Mouse (Mus musculus) forebrain, embryonic 12.5 days (tissue): ENCODE data around the gene Gdap1l1. TPM values are rescaled to one million over a fixed set of nuclear protein-coding genes. Genes with fewer than 3 reads are reported as not detected.
A peak's percentile ranks its signal among the peaks of the same experiment; 100 is the strongest.

Experiments
- ATAC-seq: fragments of 200-750 bp; cut with Nextera tagmentation; 2 replicates; pipeline ENCODE4 v1.8.0; 2017; ENCODE audit warnings: moderate TSS enrichment; ENCODE audit not compliant: low FRiP score
- H3K27ac ChIP-seq: fragments of 300-500 bp; sonication (generic); 2 replicates; pipeline ENCODE4 v1.5.1; 2016; ENCODE audit warnings: mild to moderate bottlenecking
- H3K27me3 ChIP-seq: fragments of 300-500 bp; sonication (generic); 2 replicates; pipeline ENCODE4 v1.6.1; 2016; ENCODE audit warnings: mild to moderate bottlenecking
- H3K36me3 ChIP-seq: fragments of 300-500 bp; sonication (generic); replicated peaks from 2 replicates; pipeline ENCODE4 v1.6.1; 2016; ENCODE audit warnings: mild to moderate bottlenecking
- H3K4me1 ChIP-seq: fragments of 300-500 bp; sonication (generic); 2 replicates; pipeline ENCODE4 v1.6.1; 2016
- H3K4me2 ChIP-seq: fragments of 300-500 bp; sonication (generic); 2 replicates; pipeline ENCODE4 v1.6.1; 2016; ENCODE audit warnings: mild to moderate bottlenecking, moderate library complexity
- H3K4me3 ChIP-seq: fragments of 300-500 bp; sonication (generic); replicated peaks from 2 replicates; pipeline ENCODE4 v1.5.1; 2016; ENCODE audit warnings: mild to moderate bottlenecking
- H3K9ac ChIP-seq: fragments of 300-500 bp; sonication (generic); 2 replicates; pipeline ENCODE4 v1.6.1; 2016; ENCODE audit warnings: mild to moderate bottlenecking
- H3K9me3 ChIP-seq: fragments of 300-500 bp; sonication (generic); 2 replicates; pipeline ENCODE4 v1.6.1; 2016
- WGBS: fragments of 180-500 bp; shearing (Covaris S2); methylation state at CpG from one replicate; pipeline ENCODE4 v1.1.7; 2016; 5-methylcytosine and 5-hydroxymethylcytosine counted together
- polyA plus RNA-seq: library from polyadenylated mRNA; unstranded; fragments of >200 nt; fragmentation: Nextera tagmentation; extraction: Ambion mirVana; gene quantifications from 2 replicates; pipeline ENCODE4 v1.2.1, GENCODE M21; 2016

The Gdap1l1 gene
- polyA plus RNA-seq, 1 experiment from 2014 or later = 54.7 TPM

- Histone ChIP-seq H3K9ac (no peak overlapping the region), H3K27me3 (no peaks in the 10 kb centered on the region), H3K27ac (no peak overlapping the region), H3K9me3 (no peaks in the 10 kb centered on the region), H3K4me2 (no peak overlapping the region), H3K4me1 (no peaks in the 10 kb centered on the region), H3K4me3 (no peak overlapping the region), H3K36me3 (no peaks in the 10 kb centered on the region)
- ATAC-seq = no peak
- WGBS = 90% methylated on average over 9 of the region's 9 CpGs
These were observed 7.0 kb upstream of the Gdap1l1 start for GRCm38 (mm10) chr2:163431289-163431688.

DNA sequence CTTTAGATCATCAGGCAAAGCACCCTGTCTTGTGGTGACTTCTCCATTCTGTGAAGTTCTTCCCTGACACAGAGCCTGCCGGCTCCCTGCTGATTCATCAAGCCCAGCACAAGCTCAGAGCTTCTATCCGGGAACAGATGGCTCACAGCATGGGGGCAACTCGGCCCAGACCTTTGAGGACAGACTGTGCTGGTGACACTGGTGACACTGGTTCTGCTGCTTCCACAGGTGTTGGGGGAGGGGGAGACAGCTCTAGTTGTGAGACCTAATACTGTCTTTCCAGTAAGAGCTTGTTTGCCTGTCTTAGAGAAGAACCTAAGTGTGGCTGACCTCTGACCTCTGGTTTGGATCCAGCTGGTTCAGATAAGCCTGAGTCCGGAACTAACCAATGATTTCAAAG lies 4.3 kb upstream of the Gdap1l1 start:
- Histone ChIP-seq H3K27me3 (0 out of 2 replicates have a peak, but pooled peaks cover 8% of the 10 kb centered on the region), H3K9me3 (no peaks in the 10 kb centered on the region), H3K4me2 (no peak overlapping the region), H3K4me1 (peaks cover 14% of the 10 kb centered on the region; the same call in 1 of the 2 replicates), H3K36me3 (no peaks in the 10 kb centered on the region), H3K9ac (no peak overlapping the region), H3K27ac (no peak overlapping the region), H3K4me3 (no peak overlapping the region)
- WGBS = 31% methylated on average over 4 of the region's 4 CpGs
- no peak for ATAC-seq

DNA sequence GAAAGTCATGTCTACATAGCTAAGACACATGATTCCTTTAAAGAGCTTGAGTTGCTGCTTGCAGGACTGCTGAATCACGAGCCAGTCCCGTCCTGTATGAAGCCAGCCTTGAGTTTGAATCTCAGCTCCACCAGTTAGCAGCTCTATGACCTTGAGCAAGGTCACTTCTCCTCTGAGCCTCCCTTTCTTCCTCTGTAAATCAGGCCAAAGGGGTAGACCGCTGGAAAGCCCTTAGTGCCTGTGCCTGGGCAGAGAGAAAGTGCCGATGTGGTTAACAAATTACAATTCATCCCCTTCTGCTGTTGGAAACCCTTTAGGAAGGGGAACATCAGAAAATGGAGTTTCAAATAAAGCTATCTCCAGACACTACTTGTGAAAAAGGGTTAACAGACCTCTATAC lies 476 bp upstream of the Gdap1l1 start:
- peaks cover 35% of the 10 kb centered on the region for H3K4me1 ChIP-seq
- peak overlapping the region; percentile 75; the same call in 1 of the 2 replicates for H3K9ac ChIP-seq
- ATAC-seq = peak; percentile 39; the same call in 1 of the 2 replicates
- H3K4me3 ChIP-seq = peak overlapping the region; percentile 65
- H3K4me2 ChIP-seq = peak overlapping the region; percentile 71
- 35% methylated on average over 4 of the region's 4 CpGs for WGBS
- H3K27me3 ChIP-seq = 0 out of 2 replicates have a peak, but pooled peaks cover 13% of the 10 kb centered on the region
- H3K9me3 ChIP-seq = no peaks in the 10 kb centered on the region
- no peaks in the 10 kb centered on the region for H3K36me3 ChIP-seq
- peak overlapping the region; percentile 67 for H3K27ac ChIP-seq

DNA sequence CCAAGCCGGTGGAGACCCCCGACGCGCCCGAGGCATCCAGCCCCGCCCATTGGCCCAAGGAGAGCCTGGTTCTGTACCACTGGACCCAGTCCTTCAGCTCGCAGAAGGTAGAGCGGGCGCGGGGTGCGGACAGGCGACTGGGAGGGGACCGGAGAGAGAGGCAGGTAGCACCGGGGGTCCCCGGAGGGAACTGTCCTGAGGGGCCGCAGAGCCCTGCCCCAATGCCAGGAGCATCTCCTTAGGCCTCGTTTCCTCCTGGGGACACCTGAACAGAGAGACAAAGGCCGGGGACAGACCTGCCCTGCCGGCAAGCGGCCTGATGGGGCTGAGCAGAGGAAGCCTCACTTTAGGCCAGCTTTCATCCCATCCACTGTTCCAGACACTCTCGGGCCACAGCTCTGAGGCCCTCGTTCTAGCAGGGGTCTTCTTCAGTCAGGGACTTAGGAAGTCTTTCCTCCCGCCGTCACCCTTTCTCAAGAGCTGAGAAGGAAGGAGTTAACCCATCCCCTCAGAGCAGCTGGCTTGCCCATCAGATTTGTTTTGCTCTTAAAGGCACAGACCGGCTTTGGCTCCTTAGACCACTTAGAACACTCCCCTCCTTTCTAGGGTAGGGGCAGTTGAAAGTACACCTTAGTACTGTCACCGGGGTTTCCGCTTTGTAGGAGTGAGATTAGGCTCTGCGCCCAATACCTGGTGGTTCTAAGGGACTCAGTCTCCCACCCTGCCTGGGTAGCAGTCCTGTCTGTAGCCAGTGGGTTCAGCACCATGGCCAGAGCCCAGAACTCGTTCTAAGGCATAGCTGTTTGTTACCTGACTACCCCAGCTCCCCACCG lies 559 bp downstream of the Gdap1l1 start:
- Histone ChIP-seq H3K9me3 (no peaks in the 10 kb centered on the region), H3K4me1 (peaks cover 35% of the 10 kb centered on the region), H3K27ac (peak overlapping the region; percentile 67), H3K9ac (peak overlapping the region; percentile 75), H3K4me3 (peak overlapping the region; percentile 65), H3K36me3 (no peaks in the 10 kb centered on the region), H3K4me2 (peak overlapping the region; percentile 71), H3K27me3 (0 out of 2 replicates have a peak, but pooled peaks cover 13% of the 10 kb centered on the region)
- 1% methylated on average over 30 of the region's 30 CpGs for WGBS
- peak; percentile 53 for ATAC-seq

DNA sequence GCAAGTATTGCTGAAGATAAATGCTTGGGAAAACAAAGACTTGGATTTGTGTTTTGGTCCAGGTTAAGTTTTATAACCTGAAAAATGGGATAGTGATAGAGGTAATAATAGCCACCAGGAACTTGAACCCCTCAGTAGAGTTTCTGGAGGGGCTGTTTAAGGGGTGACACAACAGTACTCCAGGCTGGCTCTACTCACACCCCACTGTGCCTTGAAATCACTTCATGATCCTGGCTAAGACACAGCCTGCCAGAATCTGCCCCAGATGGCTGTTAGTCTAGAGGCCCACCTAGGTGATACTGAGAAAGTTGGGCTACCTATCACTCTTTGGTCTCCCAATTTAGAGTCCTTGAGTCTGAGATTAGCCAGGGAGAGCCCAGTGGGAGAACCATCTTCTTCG lies 1.2 kb downstream of the Gdap1l1 start:
- Histone ChIP-seq H3K27ac (no peak overlapping the region), H3K4me3 (peak overlapping the region; percentile 65), H3K9me3 (no peaks in the 10 kb centered on the region), H3K4me1 (peaks cover 35% of the 10 kb centered on the region), H3K27me3 (0 out of 2 replicates have a peak, but pooled peaks cover 13% of the 10 kb centered on the region), H3K36me3 (no peaks in the 10 kb centered on the region), H3K9ac (peak overlapping the region; percentile 75), H3K4me2 (peak overlapping the region; percentile 71)
- no peak for ATAC-seq
- WGBS = 82% methylated on average over 1 of the region's 1 CpGs

DNA sequence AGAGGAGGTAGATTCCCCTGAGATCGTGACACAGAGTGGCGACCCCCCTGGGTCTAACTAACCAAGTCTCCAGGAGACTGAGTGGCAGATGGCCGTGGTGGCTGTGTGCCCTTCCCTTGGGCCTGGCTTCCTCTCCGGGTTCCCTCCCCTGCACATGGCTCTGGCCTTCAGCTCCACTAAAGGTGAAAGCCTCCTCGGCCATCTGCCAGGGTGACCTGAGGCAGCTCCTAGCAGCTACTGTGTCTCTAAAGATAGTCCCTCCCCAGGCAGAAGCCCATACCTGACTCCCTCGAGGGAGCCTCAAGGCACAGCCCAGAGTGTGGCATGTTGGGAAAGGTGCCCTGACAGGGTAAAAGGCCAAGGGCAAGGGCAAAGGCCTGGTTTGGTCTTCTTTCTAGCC lies 5.3 kb downstream of the Gdap1l1 start:
- no peak overlapping the region for H3K4me3 ChIP-seq
- peaks cover 24% of the 10 kb centered on the region for H3K4me1 ChIP-seq
- peaks cover 13% of the 10 kb centered on the region; the same call in 1 of the 2 replicates for H3K36me3 ChIP-seq
- no peak overlapping the region for H3K4me2 ChIP-seq
- H3K27me3 ChIP-seq = 0 out of 2 replicates have a peak, but pooled peaks cover 7% of the 10 kb centered on the region
- H3K27ac ChIP-seq = no peak overlapping the region
- H3K9me3 ChIP-seq = no peaks in the 10 kb centered on the region
- 78% methylated on average over 6 of the region's 6 CpGs for WGBS
- no peak for ATAC-seq
- H3K9ac ChIP-seq = no peak overlapping the region

GRCm38 (mm10) chr2:163444017-163444416 lies 5.7 kb downstream of the Gdap1l1 start:
- H3K27me3 ChIP-seq = 0 out of 2 replicates have a peak, but pooled peaks cover 4% of the 10 kb centered on the region
- H3K9me3 ChIP-seq = no peaks in the 10 kb centered on the region
- peaks cover 13% of the 10 kb centered on the region; the same call in 1 of the 2 replicates for H3K36me3 ChIP-seq
- H3K27ac ChIP-seq = no peak overlapping the region
- ATAC-seq = no peak
- H3K4me3 ChIP-seq = no peak overlapping the region
- no peak overlapping the region for H3K9ac ChIP-seq
- H3K4me1 ChIP-seq = peaks cover 20% of the 10 kb centered on the region
- H3K4me2 ChIP-seq = no peak overlapping the region
- WGBS = 73% methylated on average over 7 of the region's 7 CpGs

- Histone ChIP-seq H3K4me3 (no peak overlapping the region), H3K4me1 (no peaks in the 10 kb centered on the region; the same call in 1 of the 2 replicates), H3K9me3 (no peaks in the 10 kb centered on the region), H3K9ac (no peak overlapping the region), H3K4me2 (no peak overlapping the region), H3K27ac (no peak overlapping the region), H3K36me3 (peaks cover 31% of the 10 kb centered on the region; the same call in 1 of the 2 replicates), H3K27me3 (no peaks in the 10 kb centered on the region)
- no peak for ATAC-seq
- 87% methylated on average over 12 of the region's 12 CpGs for WGBS
These were observed 9.1 kb downstream of the Gdap1l1 start for GRCm38 (mm10) chr2:163447375-163447774.

DNA sequence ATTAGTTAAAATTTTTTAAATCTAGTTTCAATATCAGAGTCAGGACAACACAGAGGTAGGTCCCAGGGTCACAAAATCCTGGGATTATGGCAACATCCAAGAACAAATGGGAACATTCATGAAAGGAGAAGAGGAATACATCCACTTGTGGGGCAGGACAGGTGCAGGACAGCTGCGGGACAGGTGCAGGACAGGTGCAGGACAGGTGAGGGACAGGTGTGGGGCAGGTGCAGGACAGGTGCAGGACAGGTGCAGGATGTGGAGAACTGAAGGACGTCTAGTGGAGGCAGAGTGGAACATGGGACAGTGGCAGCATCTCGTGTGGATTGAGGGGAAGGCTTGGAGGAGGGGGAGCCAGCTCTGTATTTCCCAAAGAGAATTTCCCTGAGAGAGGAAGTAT lies 11.0 kb downstream of the Gdap1l1 start:
- Histone ChIP-seq H3K4me1 (no peaks in the 10 kb centered on the region; the same call in 1 of the 2 replicates), H3K36me3 (peaks cover 45% of the 10 kb centered on the region; the same call in 1 of the 2 replicates), H3K9me3 (no peaks in the 10 kb centered on the region), H3K27me3 (no peaks in the 10 kb centered on the region), H3K4me3 (no peak overlapping the region), H3K27ac (no peak overlapping the region), H3K4me2 (no peak overlapping the region), H3K9ac (no peak overlapping the region)
- 65% methylated on average over 3 of the region's 3 CpGs for WGBS
- no peak for ATAC-seq

GRCm38 (mm10) chr2:163450668-163451295 lies 12.5 kb downstream of the Gdap1l1 start:
- no peaks in the 10 kb centered on the region for H3K27me3 ChIP-seq
- no peak overlapping the region for H3K4me3 ChIP-seq
- H3K9ac ChIP-seq = no peak overlapping the region
- no peaks in the 10 kb centered on the region for H3K4me1 ChIP-seq
- H3K4me2 ChIP-seq = no peak overlapping the region
- peaks cover 49% of the 10 kb centered on the region; the same call in 1 of the 2 replicates for H3K36me3 ChIP-seq
- WGBS = 76% methylated on average over 6 of the region's 6 CpGs
- H3K9me3 ChIP-seq = no peaks in the 10 kb centered on the region
- no peak overlapping the region for H3K27ac ChIP-seq
- no peak for ATAC-seq

DNA sequence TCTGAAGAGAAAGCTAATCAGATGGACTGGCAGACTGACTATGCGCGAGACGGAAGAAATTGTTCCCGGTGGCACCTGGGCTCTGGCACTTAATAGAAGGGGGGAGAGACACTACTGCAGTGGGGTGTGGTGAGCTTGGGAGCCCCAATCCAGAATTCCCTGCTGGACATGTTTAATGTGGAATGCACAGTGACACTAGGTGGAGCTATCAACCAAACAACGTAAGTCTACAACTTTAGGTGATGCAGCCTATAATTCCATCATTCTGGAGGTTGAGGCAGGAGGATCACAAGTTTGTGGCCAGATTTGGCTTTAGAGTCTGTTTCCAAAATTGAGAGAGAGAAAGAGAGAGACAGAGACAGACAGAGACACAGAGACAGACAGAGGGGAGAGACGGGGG lies 14.5 kb downstream of the Gdap1l1 start:
- Histone ChIP-seq H3K4me2 (no peak overlapping the region), H3K27ac (no peak overlapping the region), H3K4me3 (no peak overlapping the region), H3K36me3 (peaks cover 36% of the 10 kb centered on the region; the same call in 1 of the 2 replicates), H3K4me1 (no peaks in the 10 kb centered on the region), H3K27me3 (no peaks in the 10 kb centered on the region), H3K9ac (no peak overlapping the region), H3K9me3 (no peaks in the 10 kb centered on the region)
- ATAC-seq = no peak
- 92% methylated on average over 6 of the region's 6 CpGs for WGBS

GRCm38 (mm10) chr2:163453378-163453777 lies 15.1 kb downstream of the Gdap1l1 start:
- no peak overlapping the region for H3K9ac ChIP-seq
- no peaks in the 10 kb centered on the region for H3K9me3 ChIP-seq
- ATAC-seq = no peak
- no peak overlapping the region for H3K4me2 ChIP-seq
- no peak overlapping the region for H3K27ac ChIP-seq
- peaks cover 36% of the 10 kb centered on the region; the same call in 1 of the 2 replicates for H3K36me3 ChIP-seq
- H3K27me3 ChIP-seq = peaks cover 3% of the 10 kb centered on the region
- H3K4me1 ChIP-seq = no peaks in the 10 kb centered on the region
- WGBS = 93% methylated on average over 13 of the region's 13 CpGs
- no peak overlapping the region for H3K4me3 ChIP-seq
